Mouse (Mus musculus) liver, postnatal 0 days (tissue): ENCODE measurements around the gene Dgke. TPM values are rescaled to one million over a fixed set of nuclear protein-coding genes. Genes with fewer than 3 reads are reported as not detected.

Experiments
- ATAC-seq: fragments of 200-750 bp; cut with Nextera tagmentation; 2 replicates; pipeline ENCODE4 v1.8.0; 2017; ENCODE audit warnings: mild to moderate bottlenecking, moderate library complexity
- DNase-seq: peaks from one replicate; pipeline ENCODE4 v3.0.0-alpha.2; 2016
- H3K27ac ChIP-seq: fragments of 300-500 bp; sonication (generic); 2 replicates; pipeline ENCODE4 v1.5.1; 2014; ENCODE audit warnings: antibody characterized with exemption, moderate library complexity, mild to moderate bottlenecking, low read depth
- H3K27me3 ChIP-seq: fragments of 300-500 bp; sonication (generic); 2 replicates; pipeline ENCODE4 v1.6.1; 2014; ENCODE audit warnings: low read length, control low read depth, mixed read lengths; ENCODE audit not compliant: insufficient read depth
- H3K36me3 ChIP-seq: fragments of 300-500 bp; sonication (generic); replicated peaks from 2 replicates; pipeline ENCODE4 v1.6.1; 2014; ENCODE audit warnings: mild to moderate bottlenecking, control low read depth, low read length, moderate library complexity, mixed read lengths; ENCODE audit not compliant: insufficient read depth
- H3K4me1 ChIP-seq: fragments of 300-500 bp; sonication (generic); 2 replicates; pipeline ENCODE4 v1.6.1; 2014; ENCODE audit warnings: antibody characterized with exemption, mild to moderate bottlenecking, control low read depth; ENCODE audit not compliant: insufficient read depth
- H3K4me2 ChIP-seq: fragments of 300-500 bp; sonication (generic); 2 replicates; pipeline ENCODE4 v1.6.1; 2014; ENCODE audit warnings: low read depth, mild to moderate bottlenecking, low read length, moderate library complexity, mixed read lengths
- H3K4me3 ChIP-seq: fragments of 300-500 bp; sonication (generic); 2 replicates; pipeline ENCODE4 v1.5.1; 2014; ENCODE audit warnings: low read depth, low read length
- H3K9ac ChIP-seq: fragments of 300-500 bp; sonication (generic); replicated peaks from 2 replicates; pipeline ENCODE4 v1.6.1; 2014; ENCODE audit warnings: mild to moderate bottlenecking, moderate library complexity
- H3K9me3 ChIP-seq: fragments of 300-500 bp; sonication (generic); 2 replicates; pipeline ENCODE4 v1.6.1; 2016; ENCODE audit warnings: mild to moderate bottlenecking, control low read depth, low read length, mixed read lengths
- CTCF ChIP-seq: sonication (generic); IDR thresholded peaks from 2 replicates; pipeline ENCODE4 v1.5.1; 2016; ENCODE audit warnings: antibody characterized with exemption, low read depth
- EP300 ChIP-seq: IDR thresholded peaks from 2 replicates; pipeline ENCODE4 v1.6.1; 2016; ENCODE audit warnings: antibody characterized with exemption, low read depth, mild to moderate bottlenecking
- WGBS: fragments of 180-500 bp; shearing (Covaris S2); extraction: QIAGEN DNeasy Blood & Tissue Kit; methylation state at CpG from one replicate; pipeline ENCODE4 v1.1.7; 2014; ENCODE audit not compliant: insufficient replicate concordance; 5-methylcytosine and 5-hydroxymethylcytosine counted together
- polyA plus RNA-seq: library from polyadenylated mRNA; unstranded; fragments of >200 nt; fragmentation: Nextera tagmentation; extraction: Ambion mirVana; gene quantifications from 2 replicates; pipeline ENCODE4 v1.2.1, GENCODE M21; 2015

The Dgke gene
- polyA plus RNA-seq, 1 experiment from 2014 or later, result 0.60 TPM

GRCm38 (mm10) chr11:88986616-88987015, 80.0 kb downstream of the Dgke start:
- TF ChIP-seq CTCF (peak; percentile 27; the same call in 1 of the 2 replicates), EP300 (no peak)
- Histone ChIP-seq H3K4me2 (no peak overlapping the region), H3K27me3 (no peaks in the 10 kb centered on the region), H3K36me3 (peaks cover 10% of the 10 kb centered on the region), H3K4me3 (no peak overlapping the region), H3K27ac (no peak overlapping the region), H3K9me3 (no peaks in the 10 kb centered on the region), H3K9ac (no peak overlapping the region), H3K4me1 (no peaks in the 10 kb centered on the region; the same call in 1 of the 2 replicates)
- no peak for ATAC-seq
- DNase-seq, result no peak
- WGBS, result 77% methylated on average over 10 of the region's 10 CpGs

Other genes with a start within 250 kb of the Dgke start
- 14.2 and 14.5 TPM in 2 replicates for gene Akap1, start 202.3 kb downstream of the Dgke start, polyA plus RNA-seq
- 35.3 and 38.9 TPM in 2 replicates for gene Scpep1, start 111.4 kb downstream of the Dgke start, polyA plus RNA-seq
- gene Elobl, start 99.9 kb downstream of the Dgke start, polyA plus RNA-seq, result not detected in 2 replicates
- gene Coil, start 96.6 kb downstream of the Dgke start, polyA plus RNA-seq, result 2.6 and 2.7 TPM in 2 replicates
- 20.4 and 20.6 TPM in 2 replicates for gene Trim25, start 67.5 kb downstream of the Dgke start, polyA plus RNA-seq
- gene Gm525, start 7.0 kb upstream of the Dgke start, polyA plus RNA-seq, result 0.31 and 0.39 TPM in 2 replicates
- gene Nog, start 235.5 kb upstream of the Dgke start, polyA plus RNA-seq, result not detected in 2 replicates